Mouse (Mus musculus): ENCODE measurements around the gene Csmd2. TPM values are rescaled to one million over a fixed set of nuclear protein-coding genes. Genes with fewer than 3 reads are reported as not detected.
"Not testable (repeated sequence)": the region's sequence is repeated elsewhere in the genome, so short reads cannot be mapped to it uniquely, and the experiment has no call there.

Gene Csmd2
- total RNA-seq, 1 experiment from 2014 or later = 2.2 TPM

GRCm38 (mm10) chr4:128509885-128510284, 522.2 kb downstream of the Csmd2 start:
- no peak for DNase-seq

GRCm38 (mm10) chr4:128514496-128514895, 526.8 kb downstream of the Csmd2 start:
- peak; percentile 42 for DNase-seq

DNA sequence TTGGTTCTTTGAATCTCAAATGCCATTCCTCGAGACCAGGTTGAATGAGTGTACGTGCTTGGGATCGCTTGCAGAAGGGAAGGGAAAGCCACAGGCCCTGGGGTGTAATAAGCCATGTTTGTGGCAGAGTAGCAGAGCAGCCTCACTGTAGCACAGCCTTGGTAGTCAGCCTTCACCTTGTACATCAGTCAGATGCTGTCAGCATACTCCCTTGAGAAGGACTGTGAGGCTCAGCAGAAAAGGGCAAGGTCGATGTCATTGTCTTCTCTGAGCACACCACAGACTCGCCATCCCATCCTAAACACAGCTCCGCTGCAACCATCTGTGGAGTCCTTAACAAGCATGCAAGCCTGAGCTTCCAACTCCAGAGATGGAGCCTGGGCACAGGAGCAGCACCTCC, 533.6 kb downstream of the Csmd2 start:
- DNase-seq = peak; percentile 7

- peak; percentile 54 for DNase-seq
These were observed 555.7 kb downstream of the Csmd2 start for GRCm38 (mm10) chr4:128543378-128543777.

GRCm38 (mm10) chr4:128543956-128544486, 556.4 kb downstream of the Csmd2 start:
- DNase-seq = not testable (repeated sequence)

GRCm38 (mm10) chr4:128550756-128551155, 563.1 kb downstream of the Csmd2 start:
- peak; percentile 35 for DNase-seq

- DNase-seq = no peak
These were observed 566.5 kb downstream of the Csmd2 start for GRCm38 (mm10) chr4:128554198-128554597.

DNA sequence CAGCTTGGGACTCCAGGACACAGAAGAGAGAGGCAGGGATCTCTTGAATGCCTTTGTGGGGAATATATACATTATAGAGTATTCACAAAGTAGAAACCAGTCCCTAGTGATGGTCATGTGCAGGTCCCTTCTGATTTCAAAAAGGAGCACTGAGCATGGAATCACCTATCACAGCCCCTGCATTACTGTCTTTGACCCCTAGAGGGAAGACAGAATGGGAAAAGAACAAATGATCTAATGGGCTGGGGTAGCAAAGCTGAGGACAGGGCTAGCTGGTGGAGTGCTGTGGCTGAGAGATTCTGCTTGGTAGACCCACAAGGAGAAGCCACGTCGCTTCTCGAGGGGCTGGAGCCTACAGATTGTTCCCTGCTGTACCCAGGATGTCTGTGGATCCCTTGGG, 572.7 kb downstream of the Csmd2 start:
- DNase-seq = no peak

DNA sequence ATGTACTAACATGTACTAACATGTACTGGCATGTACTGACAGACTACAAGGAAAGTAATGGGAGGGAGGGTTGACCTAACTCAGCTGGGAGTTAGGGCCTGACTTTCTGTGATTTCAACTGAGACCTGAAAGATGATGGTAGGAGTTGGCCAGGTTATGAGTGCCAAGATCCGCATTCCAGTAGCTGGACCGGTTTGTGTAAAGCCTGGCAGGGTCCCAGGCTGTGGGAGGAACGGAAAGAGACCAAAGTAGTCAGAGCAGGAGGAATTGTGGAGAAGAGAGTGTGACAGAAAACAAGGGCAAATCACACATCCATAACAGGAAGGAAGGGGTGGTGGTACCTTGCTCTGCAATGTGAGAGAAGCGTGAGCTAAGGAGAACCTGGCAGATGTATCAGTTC, 588.2 kb downstream of the Csmd2 start:
- no peak for DNase-seq

DNA sequence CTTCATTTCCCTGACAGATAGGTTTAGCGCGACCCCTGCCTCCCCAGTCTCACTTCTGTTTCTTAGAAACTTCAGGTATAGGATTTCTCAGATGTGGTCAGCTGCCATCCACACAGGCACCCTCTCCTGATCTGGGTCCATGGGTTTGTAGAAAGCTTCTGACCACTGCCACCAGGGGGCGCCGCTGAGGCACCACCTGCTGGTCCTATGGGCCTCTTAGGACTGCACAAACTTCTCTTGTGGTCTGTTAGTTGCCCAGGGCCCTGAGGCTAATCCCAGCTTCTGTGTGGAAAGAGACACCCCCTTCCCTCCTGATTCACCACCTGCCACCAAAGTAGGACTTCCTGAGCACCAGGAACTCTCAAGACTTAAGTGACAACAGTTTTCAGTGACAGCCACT, 591.5 kb downstream of the Csmd2 start:
- DNase-seq = peak; percentile 55

DNA sequence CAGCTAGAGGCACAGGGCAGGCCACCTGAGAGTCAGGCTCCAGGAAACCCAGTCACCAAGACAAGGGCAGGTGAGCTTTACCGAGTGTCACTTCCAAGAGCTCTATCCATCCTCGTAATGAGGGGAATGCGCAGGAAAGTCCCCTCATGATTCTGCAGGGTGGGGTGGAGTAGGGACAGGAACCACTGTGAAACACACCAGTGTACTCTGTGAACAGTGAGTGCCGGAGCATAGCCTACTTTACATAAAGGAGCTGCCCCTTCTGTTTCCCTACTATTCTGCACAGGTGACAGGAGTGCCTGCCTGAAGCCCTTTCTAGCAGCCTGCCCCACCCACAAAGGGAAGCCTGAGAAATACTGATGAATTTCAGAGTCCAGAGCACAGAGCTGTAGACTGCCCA, 605.6 kb downstream of the Csmd2 start:
- DNase-seq = no peak

GRCm38 (mm10) chr4:128594062-128594461, 606.4 kb downstream of the Csmd2 start:
- no peak for DNase-seq

GRCm38 (mm10) chr4:128597801-128598560, 610.3 kb downstream of the Csmd2 start:
- no peak for DNase-seq

DNA sequence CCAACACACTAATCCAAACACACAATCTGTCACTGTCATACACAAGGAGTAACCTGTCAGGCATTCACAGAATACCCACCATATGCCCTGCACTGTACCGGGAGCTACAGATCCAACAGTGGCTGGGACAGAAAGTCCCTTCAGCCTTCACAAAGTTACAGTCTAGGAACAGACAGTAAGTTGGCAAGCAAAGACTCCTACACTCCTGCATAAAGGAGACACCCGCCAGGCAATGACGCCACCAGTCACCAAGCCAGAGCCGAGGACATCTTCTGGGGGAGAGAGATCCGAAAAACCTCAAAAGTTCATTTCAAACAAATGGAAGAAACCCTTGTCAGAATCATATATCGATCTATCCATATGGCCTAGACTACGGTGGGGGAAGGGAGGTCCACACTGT, 618.9 kb downstream of the Csmd2 start:
- peak; percentile 37 for DNase-seq

- DNase-seq = no peak
These were observed 620.0 kb downstream of the Csmd2 start for GRCm38 (mm10) chr4:128607661-128608060.

- DNase-seq = no peak
These were observed 621.7 kb downstream of the Csmd2 start for GRCm38 (mm10) chr4:128609276-128609924.

DNA sequence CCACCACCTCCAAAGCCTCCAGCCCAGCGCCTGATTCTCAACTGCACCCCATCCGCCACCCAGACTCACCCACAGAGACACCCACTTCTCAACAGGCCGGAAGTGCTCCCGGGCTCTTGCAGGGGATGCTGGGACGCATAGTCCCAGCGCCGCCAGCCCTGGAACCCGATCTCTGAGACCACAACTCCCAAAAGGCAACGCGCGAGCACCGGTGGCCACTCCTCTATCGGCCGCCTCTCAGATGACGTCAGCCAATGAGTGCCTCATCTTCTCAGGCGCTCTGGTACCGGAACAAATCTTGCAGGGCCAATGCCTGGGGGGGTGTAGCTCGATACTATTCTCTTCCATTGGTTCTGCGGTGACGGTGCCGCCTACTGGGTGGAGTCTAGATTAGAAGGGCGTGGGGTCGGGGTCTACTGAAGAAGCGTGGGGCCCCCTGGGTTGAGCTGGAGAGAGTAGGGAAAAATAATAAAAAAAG, 622.3 kb downstream of the Csmd2 start, which contains the start of gene Zscan20:
Gene Zscan20, minus strand, starts transcription at position 174 of the 478 bp plus-strand sequence.
- DNase-seq = peak; percentile 89

- DNase-seq = no peak
These were observed 623.0 kb downstream of the Csmd2 start for GRCm38 (mm10) chr4:128610706-128611105.

- not testable (repeated sequence) for DNase-seq
These were observed 624.1 kb downstream of the Csmd2 start for GRCm38 (mm10) chr4:128611726-128612125.

GRCm38 (mm10) chr4:128613326-128613725, 625.7 kb downstream of the Csmd2 start:
- no peak for DNase-seq

GRCm38 (mm10) chr4:128615761-128616160, 628.1 kb downstream of the Csmd2 start:
- DNase-seq = no peak
